Mouse (Mus musculus) forebrain, postnatal 0 days (tissue): ENCODE measurements at regions not wholly inside any gene's neighbourhood (a gene's known extent, or its start where the extent isn't known, plus 50 kb on each side); places are given as distances from the start of the nearest gene placed in this dataset.
A peak's percentile ranks its signal among the peaks of the same experiment; 100 is the strongest.

Experiments
- ATAC-seq: fragments of 200-750 bp; cut with Nextera tagmentation; 2 replicates; pipeline ENCODE4 v1.8.0; 2017; ENCODE audit warnings: mild to moderate bottlenecking, moderate library complexity
- DNase-seq: peaks from one replicate; pipeline ENCODE4 v3.0.0-alpha.2; 2015
- H3K27ac ChIP-seq: fragments of 300-500 bp; sonication (generic); 2 replicates; pipeline ENCODE4 v1.5.1; 2014; ENCODE audit warnings: low read depth, mild to moderate bottlenecking, antibody characterized with exemption, low read length, moderate library complexity, mixed read lengths
- H3K27me3 ChIP-seq: fragments of 300-500 bp; sonication (generic); 2 replicates; pipeline ENCODE4 v1.6.1; 2014; ENCODE audit warnings: mild to moderate bottlenecking, low read length, mixed read lengths; ENCODE audit not compliant: insufficient read depth
- H3K36me3 ChIP-seq: fragments of 300-500 bp; sonication (generic); 2 replicates; pipeline ENCODE4 v1.6.1; 2014; ENCODE audit warnings: mild to moderate bottlenecking, moderate library complexity; ENCODE audit not compliant: insufficient read depth
- H3K4me1 ChIP-seq: fragments of 300-500 bp; sonication (generic); 2 replicates; pipeline ENCODE4 v1.6.1; 2014; ENCODE audit warnings: antibody characterized with exemption; ENCODE audit not compliant: insufficient read depth
- H3K4me2 ChIP-seq: fragments of 300-500 bp; sonication (generic); 2 replicates; pipeline ENCODE4 v1.6.1; 2014; ENCODE audit warnings: low read depth, mild to moderate bottlenecking, moderate library complexity
- H3K4me3 ChIP-seq: fragments of 300-500 bp; sonication (generic); 2 replicates; pipeline ENCODE4 v1.5.1; 2014; ENCODE audit warnings: low read depth, low read length, mixed read lengths
- H3K9ac ChIP-seq: fragments of 300-500 bp; sonication (generic); 2 replicates; pipeline ENCODE4 v1.6.1; 2014; ENCODE audit warnings: mild to moderate bottlenecking
- H3K9me3 ChIP-seq: fragments of 300-500 bp; sonication (generic); 2 replicates; pipeline ENCODE4 v1.6.1; 2016; ENCODE audit warnings: low read length
- CTCF ChIP-seq: sonication (generic); IDR thresholded peaks from 2 replicates; pipeline ENCODE4 v1.5.1; 2016; ENCODE audit warnings: antibody characterized with exemption, control low read depth, low read depth
- WGBS: fragments of 180-500 bp; shearing (Covaris S2); extraction: QIAGEN DNeasy Blood & Tissue Kit; methylation state at CpG from one replicate; pipeline ENCODE4 v1.1.7; 2014; 5-methylcytosine and 5-hydroxymethylcytosine counted together

GRCm38 (mm10) chr2:3959181-3959580 lies 58.3 kb upstream of the Frmd4a start:
- Histone ChIP-seq H3K4me1 (peaks cover 10% of the 10 kb centered on the region; the same call in 1 of the 2 replicates), H3K27ac (peak overlapping the region; percentile 82), H3K9ac (no peak overlapping the region), H3K4me2 (no peak overlapping the region), H3K36me3 (no peaks in the 10 kb centered on the region), H3K27me3 (no peaks in the 10 kb centered on the region), H3K9me3 (no peaks in the 10 kb centered on the region), H3K4me3 (no peak overlapping the region)
- TF ChIP-seq CTCF = no peak
- WGBS = 45% methylated on average over 1 of the region's 1 CpGs
- DNase-seq = peak; percentile 77
- peak; percentile 80 for ATAC-seq

GRCm38 (mm10) chr2:3960213-3960612 lies 57.3 kb upstream of the Frmd4a start:
- Histone ChIP-seq H3K9ac (no peak overlapping the region), H3K4me3 (no peak overlapping the region), H3K27me3 (no peaks in the 10 kb centered on the region), H3K4me1 (peaks cover 10% of the 10 kb centered on the region; the same call in 1 of the 2 replicates), H3K36me3 (no peaks in the 10 kb centered on the region), H3K27ac (peak overlapping the region; percentile 82; the same call in 1 of the 2 replicates), H3K9me3 (no peaks in the 10 kb centered on the region), H3K4me2 (no peak overlapping the region)
- TF ChIP-seq CTCF = no peak
- WGBS = 71% methylated on average over 5 of the region's 5 CpGs
- DNase-seq = no peak
- no peak for ATAC-seq

DNA sequence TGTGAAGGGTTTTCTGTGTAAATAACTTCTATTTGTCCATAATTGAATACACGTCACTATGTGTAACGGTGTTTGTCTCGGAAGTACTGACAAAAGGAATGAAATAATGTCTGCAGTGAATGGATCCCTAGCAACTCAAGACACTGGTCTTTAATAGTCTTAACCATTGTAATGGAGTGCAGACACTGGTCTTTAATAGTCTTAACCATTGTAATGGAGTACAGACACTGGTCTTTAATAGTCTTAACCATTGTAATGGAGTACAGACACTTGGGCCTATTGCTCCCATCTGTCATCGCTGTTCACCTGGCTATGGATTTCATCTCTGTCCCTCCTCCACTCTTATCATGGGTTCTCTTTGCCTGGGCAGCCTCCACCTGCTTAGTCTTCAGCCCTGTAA lies 53.2 kb upstream of the Frmd4a start:
- H3K36me3 ChIP-seq = no peaks in the 10 kb centered on the region
- no peaks in the 10 kb centered on the region for H3K27me3 ChIP-seq
- H3K9ac ChIP-seq = no peak overlapping the region
- no peak overlapping the region for H3K4me2 ChIP-seq
- H3K4me1 ChIP-seq = no peaks in the 10 kb centered on the region
- no peaks in the 10 kb centered on the region for H3K9me3 ChIP-seq
- TF ChIP-seq CTCF = no peak
- no peak overlapping the region for H3K27ac ChIP-seq
- no peak overlapping the region for H3K4me3 ChIP-seq
- peak; percentile 84 for DNase-seq
- ATAC-seq = peak; percentile 100
- 89% methylated on average over 4 of the region's 4 CpGs for WGBS
